Mouse (Mus musculus): ENCODE results near the gene Zmynd8. TPM values are rescaled to one million over a fixed set of nuclear protein-coding genes. Genes with fewer than 3 reads are reported as not detected.

Gene Zmynd8
- polyA plus RNA-seq, 1 experiment from 2014 or later = 47.6 TPM

- 20% methylated on average over 15 of the region's 15 CpGs for WGBS (ENCODE audit: insufficient replicate concordance)
- Histone ChIP-seq H3K4me3 (ENCODE audit: low read depth, low read length) (no peak overlapping the region), H3K27ac (ENCODE audit: low read depth, low read length) (no peak overlapping the region), H3K9ac (ENCODE audit: low read depth, low read length) (0 out of 2 replicates have a peak overlapping the region, but pooled peaks have one; percentile 16), H3K4me1 (ENCODE audit: control insufficient read depth, insufficient read depth, low read length) (peaks cover 21% of the 10 kb centered on the region), H3K9me3 (replicated peaks; ENCODE audit: control insufficient read depth, low read length) (no peaks in the 10 kb centered on the region), H3K4me2 (peak overlapping the region; percentile 16; the same call in 1 of the 2 replicates), H3K27me3 (ENCODE audit: control insufficient read depth, insufficient read depth, low read length) (no peaks in the 10 kb centered on the region), H3K36me3 (ENCODE audit: control insufficient read depth, insufficient read depth, low read length) (no peaks in the 10 kb centered on the region)
- ATAC-seq (replicated peaks; ENCODE audit: insufficient number of reproducible peaks, low FRiP score, low TSS enrichment) = no peak
These were observed 7.6 kb upstream of the Zmynd8 start for GRCm38 (mm10) chr2:165906332-165906945.

GRCm38 (mm10) chr2:165901127-165901384 is 2.2 kb upstream of the Zmynd8 start:
- H3K4me1 ChIP-seq (ENCODE audit: control insufficient read depth, insufficient read depth, low read length) = peaks cover 37% of the 10 kb centered on the region
- H3K36me3 ChIP-seq (ENCODE audit: control insufficient read depth, insufficient read depth, low read length) = no peaks in the 10 kb centered on the region
- no peaks in the 10 kb centered on the region for H3K27me3 ChIP-seq (ENCODE audit: control insufficient read depth, insufficient read depth, low read length)
- peak overlapping the region; percentile 84 for H3K27ac ChIP-seq (ENCODE audit: low read depth, low read length)
- H3K4me2 ChIP-seq = no peak overlapping the region
- peak overlapping the region; percentile 44; the same call in 1 of the 2 replicates for H3K9ac ChIP-seq (ENCODE audit: low read depth, low read length)
- no peak overlapping the region for H3K4me3 ChIP-seq (ENCODE audit: low read depth, low read length)
- no peak for ATAC-seq (replicated peaks; ENCODE audit: insufficient number of reproducible peaks, low FRiP score, low TSS enrichment)
- 42% methylated on average over 3 of the region's 3 CpGs for WGBS (ENCODE audit: insufficient replicate concordance)
- H3K9me3 ChIP-seq (replicated peaks; ENCODE audit: control insufficient read depth, low read length) = no peaks in the 10 kb centered on the region

- Histone ChIP-seq H3K4me2 (peak overlapping the region; percentile 11), H3K4me1 (ENCODE audit: control insufficient read depth, insufficient read depth, low read length) (peaks cover 40% of the 10 kb centered on the region)
- no peak for ATAC-seq (replicated peaks; ENCODE audit: insufficient number of reproducible peaks, low FRiP score, low TSS enrichment)
These were observed 1.7 kb upstream of the Zmynd8 start for GRCm38 (mm10) chr2:165900351-165901126.

GRCm38 (mm10) chr2:165899923-165900322 is 1.1 kb upstream of the Zmynd8 start:
- Histone ChIP-seq H3K9ac (ENCODE audit: low read depth, low read length) (peak overlapping the region; percentile 44; the same call in 1 of the 2 replicates), H3K4me1 (ENCODE audit: control insufficient read depth, insufficient read depth, low read length) (peaks cover 41% of the 10 kb centered on the region), H3K27me3 (ENCODE audit: control insufficient read depth, insufficient read depth, low read length) (no peaks in the 10 kb centered on the region), H3K9me3 (replicated peaks; ENCODE audit: control insufficient read depth, low read length) (no peaks in the 10 kb centered on the region), H3K4me3 (ENCODE audit: low read depth, low read length) (no peak overlapping the region), H3K4me2 (peak overlapping the region; percentile 11), H3K27ac (ENCODE audit: low read depth, low read length) (peak overlapping the region; percentile 84), H3K36me3 (ENCODE audit: control insufficient read depth, insufficient read depth, low read length) (no peaks in the 10 kb centered on the region)
- no peak for ATAC-seq (replicated peaks; ENCODE audit: insufficient number of reproducible peaks, low FRiP score, low TSS enrichment)
- 16% methylated on average over 3 of the region's 3 CpGs for WGBS (ENCODE audit: insufficient replicate concordance)

More at GRCm38 (mm10) chr2:165900351-165901126, 1.7 kb upstream of the Zmynd8 start:
- peak overlapping the region; percentile 44; the same call in 1 of the 2 replicates for H3K9ac ChIP-seq (ENCODE audit: low read depth, low read length)
- H3K27me3 ChIP-seq (ENCODE audit: control insufficient read depth, insufficient read depth, low read length) = no peaks in the 10 kb centered on the region
- WGBS (ENCODE audit: insufficient replicate concordance) = 13% methylated on average over 23 of the region's 23 CpGs
- H3K36me3 ChIP-seq (ENCODE audit: control insufficient read depth, insufficient read depth, low read length) = no peaks in the 10 kb centered on the region
- 0 out of 2 replicates have a peak overlapping the region, but pooled peaks have one; percentile 0 for H3K4me3 ChIP-seq (ENCODE audit: low read depth, low read length)
- H3K9me3 ChIP-seq (replicated peaks; ENCODE audit: control insufficient read depth, low read length) = no peaks in the 10 kb centered on the region
- H3K27ac ChIP-seq (ENCODE audit: low read depth, low read length) = peak overlapping the region; percentile 84

GRCm38 (mm10) chr2:165899474-165899873 is 658 bp upstream of the Zmynd8 start:
- Histone ChIP-seq H3K27me3 (ENCODE audit: control insufficient read depth, insufficient read depth, low read length) (no peaks in the 10 kb centered on the region), H3K4me3 (ENCODE audit: low read depth, low read length) (no peak overlapping the region), H3K4me1 (ENCODE audit: control insufficient read depth, insufficient read depth, low read length) (peaks cover 38% of the 10 kb centered on the region), H3K9ac (ENCODE audit: low read depth, low read length) (no peak overlapping the region), H3K27ac (ENCODE audit: low read depth, low read length) (peak overlapping the region; percentile 84), H3K9me3 (replicated peaks; ENCODE audit: control insufficient read depth, low read length) (no peaks in the 10 kb centered on the region), H3K36me3 (ENCODE audit: control insufficient read depth, insufficient read depth, low read length) (no peaks in the 10 kb centered on the region), H3K4me2 (peak overlapping the region; percentile 3; the same call in 1 of the 2 replicates)
- WGBS (ENCODE audit: insufficient replicate concordance) = 35% methylated on average over 6 of the region's 6 CpGs
- no peak for ATAC-seq (replicated peaks; ENCODE audit: insufficient number of reproducible peaks, low FRiP score, low TSS enrichment)

- Histone ChIP-seq H3K27me3 (ENCODE audit: control insufficient read depth, insufficient read depth, low read length) (no peaks in the 10 kb centered on the region), H3K4me2 (no peak overlapping the region), H3K36me3 (ENCODE audit: control insufficient read depth, insufficient read depth, low read length) (no peaks in the 10 kb centered on the region), H3K9me3 (replicated peaks; ENCODE audit: control insufficient read depth, low read length) (no peaks in the 10 kb centered on the region), H3K9ac (ENCODE audit: low read depth, low read length) (no peak overlapping the region), H3K4me1 (ENCODE audit: control insufficient read depth, insufficient read depth, low read length) (peaks cover 39% of the 10 kb centered on the region), H3K27ac (ENCODE audit: low read depth, low read length) (no peak overlapping the region), H3K4me3 (ENCODE audit: low read depth, low read length) (no peak overlapping the region)
- no peak for ATAC-seq (replicated peaks; ENCODE audit: insufficient number of reproducible peaks, low FRiP score, low TSS enrichment)
- 81% methylated on average over 13 of the region's 13 CpGs for WGBS (ENCODE audit: insufficient replicate concordance)
These were observed 2.6 kb downstream of the Zmynd8 start for GRCm38 (mm10) chr2:165896171-165896570.

GRCm38 (mm10) chr2:165895687-165896086 is 3.1 kb downstream of the Zmynd8 start:
- no peaks in the 10 kb centered on the region for H3K36me3 ChIP-seq (ENCODE audit: control insufficient read depth, insufficient read depth, low read length)
- 81% methylated on average over 4 of the region's 4 CpGs for WGBS (ENCODE audit: insufficient replicate concordance)
- no peak overlapping the region for H3K4me3 ChIP-seq (ENCODE audit: low read depth, low read length)
- ATAC-seq (replicated peaks; ENCODE audit: insufficient number of reproducible peaks, low FRiP score, low TSS enrichment) = no peak
- no peaks in the 10 kb centered on the region for H3K9me3 ChIP-seq (replicated peaks; ENCODE audit: control insufficient read depth, low read length)
- H3K4me2 ChIP-seq = no peak overlapping the region
- peak overlapping the region; percentile 35; the same call in 1 of the 2 replicates for H3K27ac ChIP-seq (ENCODE audit: low read depth, low read length)
- peak overlapping the region; percentile 43; the same call in 1 of the 2 replicates for H3K9ac ChIP-seq (ENCODE audit: low read depth, low read length)
- H3K27me3 ChIP-seq (ENCODE audit: control insufficient read depth, insufficient read depth, low read length) = no peaks in the 10 kb centered on the region
- H3K4me1 ChIP-seq (ENCODE audit: control insufficient read depth, insufficient read depth, low read length) = peaks cover 35% of the 10 kb centered on the region

- Histone ChIP-seq H3K9me3 (replicated peaks; ENCODE audit: control insufficient read depth, low read length) (no peaks in the 10 kb centered on the region), H3K4me2 (peak overlapping the region; percentile 6; the same call in 1 of the 2 replicates), H3K4me3 (ENCODE audit: low read depth, low read length) (no peak overlapping the region), H3K27me3 (ENCODE audit: control insufficient read depth, insufficient read depth, low read length) (no peaks in the 10 kb centered on the region), H3K36me3 (ENCODE audit: control insufficient read depth, insufficient read depth, low read length) (no peaks in the 10 kb centered on the region), H3K27ac (ENCODE audit: low read depth, low read length) (no peak overlapping the region), H3K4me1 (ENCODE audit: control insufficient read depth, insufficient read depth, low read length) (peaks cover 33% of the 10 kb centered on the region), H3K9ac (ENCODE audit: low read depth, low read length) (no peak overlapping the region)
- 31% methylated on average over 2 of the region's 4 CpGs for WGBS (ENCODE audit: insufficient replicate concordance)
- ATAC-seq (replicated peaks; ENCODE audit: insufficient number of reproducible peaks, low FRiP score, low TSS enrichment) = no peak
These were observed 4.3 kb downstream of the Zmynd8 start for GRCm38 (mm10) chr2:165894533-165894932.
